Mouse (Mus musculus) spleen, adult 2 months (tissue): ENCODE results near the gene Ccdc141.

ENCODE experiments used
- CTCF ChIP-seq: fragments of 200-500 bp; IDR thresholded peaks from 2 replicates; pipeline ENCODE4 v1.5.1; 2011; ENCODE audit warnings: mild to moderate bottlenecking, inconsistent platforms; ENCODE audit not compliant: insufficient read depth, insufficient read length, insufficient replicate concordance; ENCODE audit errors: extremely low read depth
- POLR2A ChIP-seq: fragments of 200-500 bp; IDR thresholded peaks from 2 replicates; pipeline ENCODE4 v1.6.1; 2011; ENCODE audit warnings: low read depth, low read length, inconsistent platforms

DNA sequence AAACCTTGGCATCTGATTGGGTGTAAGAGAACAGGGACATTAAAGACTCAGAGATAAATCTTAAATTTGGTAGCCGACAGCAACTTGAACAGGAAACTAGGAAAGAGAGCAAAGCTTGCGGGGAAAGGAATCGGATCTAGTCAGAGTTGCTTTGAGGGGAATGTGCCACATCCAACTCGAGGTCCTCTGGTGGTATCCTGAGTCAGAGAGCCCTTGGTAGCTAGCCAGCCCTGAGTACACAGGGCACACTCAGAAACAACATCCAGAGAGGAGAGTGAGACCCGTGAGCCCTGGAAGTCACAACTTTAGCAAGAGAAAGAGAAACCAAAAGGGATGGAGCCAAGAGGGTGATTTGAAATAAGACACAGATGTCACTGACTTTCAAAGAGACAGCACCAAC, 24.6 kb upstream of the Ccdc141 start:
- no peak for TF ChIP-seq POLR2A
- TF ChIP-seq CTCF: no peak
